Mouse (Mus musculus) cortical plate, adult 2 months (tissue): ENCODE data around the gene Eif4e. TPM values are rescaled to one million over a fixed set of nuclear protein-coding genes. Genes with fewer than 3 reads are reported as not detected.
A peak's percentile ranks its signal among the peaks of the same experiment; 100 is the strongest.

Experiments used
- H3K27ac ChIP-seq: fragments of 200-500 bp; 2 replicates; pipeline ENCODE4 v1.5.1; 2012; ENCODE audit warnings: low read length, control low read depth, inconsistent platforms; ENCODE audit not compliant: insufficient read depth
- H3K4me1 ChIP-seq: fragments of 200-500 bp; 2 replicates; pipeline ENCODE4 v1.6.1; 2011; ENCODE audit warnings: low read length; ENCODE audit not compliant: control insufficient read depth, insufficient read depth
- H3K4me3 ChIP-seq: fragments of 200-500 bp; 2 replicates; pipeline ENCODE4 v1.5.1; 2011; ENCODE audit warnings: mild to moderate bottlenecking, low read length, control low read depth; ENCODE audit not compliant: insufficient read depth
- CTCF ChIP-seq: fragments of 200-500 bp; IDR thresholded peaks from 2 replicates; pipeline ENCODE4 v1.5.1; 2011; ENCODE audit warnings: mild to moderate bottlenecking, control low read depth, low read length; ENCODE audit not compliant: insufficient read depth; ENCODE audit errors: extremely low read depth
- POLR2A ChIP-seq: fragments of 200-500 bp; IDR thresholded peaks from 2 replicates; pipeline ENCODE4 v1.6.1; 2011; ENCODE audit warnings: mild to moderate bottlenecking, low read length, control low read depth; ENCODE audit not compliant: insufficient read depth; ENCODE audit errors: extremely low read depth
- polyA plus RNA-seq: library from polyadenylated mRNA; depleted of rRNA; stranded (reverse); fragments of >200 nt; gene quantifications from 2 replicates; pipeline ENCODE4 v1.2.3, GENCODE M21; 2012

Gene Eif4e
- polyA plus RNA-seq, 1 experiment: 158 TPM

DNA sequence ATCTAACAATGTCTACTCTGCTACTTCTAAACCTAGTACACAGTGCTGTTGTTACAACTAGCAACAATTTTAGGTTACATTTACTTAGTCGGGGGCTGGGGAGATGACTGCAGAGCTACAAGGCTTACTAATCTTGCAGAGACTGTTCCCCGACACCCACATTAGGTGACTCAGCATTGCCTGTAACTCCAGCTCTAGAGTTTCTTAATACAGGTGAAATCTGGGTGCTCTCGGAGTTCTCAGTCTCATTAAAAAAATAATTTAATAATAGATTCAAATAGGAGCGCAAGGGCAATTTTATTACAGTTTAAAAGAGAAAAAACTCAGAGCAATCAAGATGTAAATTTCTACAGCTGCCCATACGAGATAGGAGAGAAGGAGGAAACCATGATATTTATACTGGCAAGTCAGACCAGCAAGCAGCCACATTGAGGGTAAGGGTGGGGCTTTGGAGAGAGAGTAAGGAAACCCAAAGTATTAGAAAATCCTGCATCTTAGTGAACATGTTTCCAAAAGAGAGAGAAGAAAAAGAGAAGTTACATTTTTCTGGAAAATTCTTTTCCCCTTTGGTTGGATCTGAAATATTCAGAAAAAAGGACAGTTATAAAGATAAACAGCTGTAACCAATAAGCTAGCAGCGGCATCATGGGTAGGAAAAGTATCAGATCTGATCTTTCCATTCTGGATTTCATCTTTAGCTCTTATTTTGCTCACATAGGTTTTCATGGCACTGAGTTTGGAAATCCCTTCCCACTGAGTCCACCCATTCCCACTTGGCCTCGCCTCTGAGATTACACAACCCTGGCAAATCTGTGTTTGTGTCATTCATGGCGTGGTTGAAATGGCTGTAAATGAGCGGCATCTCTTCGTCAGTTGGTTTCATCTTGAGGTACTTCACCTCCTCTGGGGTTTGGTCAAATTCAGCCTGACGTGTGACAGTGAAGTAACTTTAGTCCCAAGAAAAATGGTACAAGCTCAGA, 30.5 kb upstream of the Eif4e start:
- Histone ChIP-seq H3K4me3 (no peak overlapping the region), H3K27ac (no peak overlapping the region), H3K4me1 (no peaks in the 10 kb centered on the region)
- TF ChIP-seq POLR2A (no peak), CTCF (no peak)

DNA sequence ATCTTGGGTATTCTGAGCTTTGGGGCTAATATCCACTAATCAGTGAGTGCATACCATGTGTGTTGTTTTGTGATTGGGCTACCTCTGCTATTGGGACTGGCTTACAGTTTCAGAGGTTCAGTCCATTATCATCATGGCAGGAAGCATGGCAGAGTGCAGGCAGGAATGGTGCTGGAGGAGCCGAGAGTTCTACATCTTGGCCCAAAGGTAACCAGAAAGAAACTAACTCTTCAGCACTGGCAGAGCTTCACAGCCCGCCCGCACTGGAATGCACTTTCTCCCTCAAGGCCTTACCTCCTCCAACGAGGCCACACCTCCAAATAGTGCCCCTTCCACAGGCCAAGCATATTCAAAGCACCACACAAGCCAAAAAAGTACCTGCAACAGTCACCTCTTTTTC, 27.2 kb upstream of the Eif4e start:
- TF ChIP-seq CTCF (no peak), POLR2A (no peak)

DNA sequence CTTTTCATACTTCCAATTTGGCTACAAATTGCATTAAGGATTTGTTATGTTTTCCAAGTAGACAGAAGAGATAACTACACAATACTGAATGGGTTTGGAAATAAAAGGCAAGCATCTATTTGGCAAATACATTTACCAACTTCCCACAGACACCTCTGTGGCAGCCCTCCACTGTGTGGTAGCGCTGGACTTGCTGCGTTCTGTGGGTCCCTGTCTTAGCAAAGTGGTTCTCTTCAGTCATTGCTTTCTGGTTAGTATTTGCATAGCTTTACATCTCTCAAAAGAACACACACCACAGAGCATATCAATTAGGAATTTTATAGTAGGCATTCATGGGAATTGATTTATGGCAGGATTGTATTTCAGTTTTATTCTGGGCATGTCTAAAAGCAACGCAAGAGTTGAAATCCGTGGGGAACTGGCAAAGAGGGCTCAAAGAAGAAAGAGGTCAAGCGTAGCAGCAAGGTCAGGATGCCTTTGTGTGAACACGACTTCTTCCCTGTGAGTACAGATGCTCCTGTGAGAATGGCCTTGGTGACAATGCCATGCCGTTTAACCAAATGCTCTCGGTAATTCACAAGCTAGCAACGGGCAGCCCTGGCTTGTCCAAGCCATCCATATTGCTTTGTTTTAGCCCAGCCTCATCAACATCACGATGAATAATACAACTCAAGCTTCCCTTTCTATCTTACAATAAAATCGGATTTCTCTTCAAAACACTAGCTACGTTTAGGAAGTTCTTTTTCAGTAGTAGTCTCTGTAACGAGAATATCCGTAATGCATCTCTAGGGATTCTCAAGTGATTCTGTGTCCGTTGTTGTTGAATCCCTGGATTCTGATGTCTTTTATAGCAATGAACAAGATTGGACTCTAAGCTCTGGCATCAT, 25.9 kb upstream of the Eif4e start:
- TF ChIP-seq POLR2A: no peak
- TF ChIP-seq CTCF: no peak
- no peak overlapping the region for H3K27ac ChIP-seq
- H3K4me3 ChIP-seq: no peak overlapping the region
- H3K4me1 ChIP-seq: no peaks in the 10 kb centered on the region

More for the DNA sequence above, 27.2 kb upstream of the Eif4e start:
- H3K27ac ChIP-seq: no peak overlapping the region
- no peak overlapping the region for H3K4me3 ChIP-seq
- H3K4me1 ChIP-seq: no peaks in the 10 kb centered on the region

DNA sequence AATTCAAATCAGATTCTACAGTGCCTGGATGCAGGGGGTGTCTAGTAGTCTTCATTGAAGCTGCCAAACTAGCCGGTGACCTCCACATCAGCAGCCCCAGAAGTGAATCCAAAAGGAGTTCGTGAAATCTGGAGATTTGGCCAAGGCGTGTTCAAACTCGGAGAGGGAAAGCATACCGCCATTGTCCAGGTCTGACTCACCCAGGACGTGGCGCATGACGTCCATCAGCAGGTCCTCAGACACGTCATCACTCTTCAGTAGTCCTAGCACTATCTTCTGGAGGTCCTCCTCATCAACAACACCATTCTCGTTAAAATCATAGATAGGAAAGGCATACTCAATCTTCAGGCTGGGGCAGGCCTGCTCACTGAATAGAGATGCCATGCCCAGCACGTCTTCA, 22.2 kb upstream of the Eif4e start:
- Histone ChIP-seq H3K4me3 (no peak overlapping the region), H3K27ac (no peak overlapping the region), H3K4me1 (no peaks in the 10 kb centered on the region)
- TF ChIP-seq CTCF: no peak
- no peak for TF ChIP-seq POLR2A

DNA sequence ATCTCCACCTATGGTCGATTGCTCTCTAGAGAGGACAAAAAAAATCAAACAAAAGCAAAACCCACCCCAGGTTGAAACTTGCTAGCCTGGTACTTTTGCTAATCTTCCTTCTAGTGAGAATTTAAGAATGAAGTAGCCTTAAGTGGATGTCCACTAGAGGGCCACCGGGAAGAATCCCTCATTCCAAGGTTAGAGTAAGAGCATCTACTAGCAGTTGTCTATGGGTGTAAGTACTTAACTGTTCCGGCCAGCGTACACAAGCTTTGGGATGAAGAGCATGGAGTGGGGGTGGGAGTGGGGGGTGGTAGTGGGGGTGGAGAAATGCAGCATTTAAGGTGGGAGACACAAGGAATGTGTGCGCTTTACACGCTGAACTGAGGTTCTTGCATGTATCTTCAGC, 19.2 kb upstream of the Eif4e start:
- TF ChIP-seq POLR2A (no peak), CTCF (peak; percentile 24; the same call in 1 of the 2 replicates)
- Histone ChIP-seq H3K4me1 (no peaks in the 10 kb centered on the region), H3K4me3 (no peak overlapping the region), H3K27ac (no peak overlapping the region)

DNA sequence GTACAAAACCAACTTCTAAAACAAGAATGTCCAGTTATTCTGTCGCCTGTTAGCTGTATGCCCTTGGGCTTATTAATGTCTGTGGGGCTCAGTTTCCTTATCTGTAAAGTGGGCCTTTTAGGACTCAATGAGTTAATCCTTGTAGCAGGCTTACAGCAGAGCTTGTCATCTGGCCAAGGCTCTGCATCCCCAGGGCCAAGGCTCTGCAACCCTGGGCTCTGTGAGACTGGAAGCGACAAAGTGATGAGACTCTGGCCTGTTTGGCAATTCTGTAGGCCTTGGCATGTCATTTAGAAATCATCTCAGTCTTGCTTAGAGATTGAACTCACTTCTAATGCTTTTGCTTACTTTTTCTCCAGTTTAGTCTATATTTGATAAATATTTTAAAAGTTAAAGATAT, 16.4 kb upstream of the Eif4e start:
- Histone ChIP-seq H3K4me3 (no peak overlapping the region), H3K4me1 (no peaks in the 10 kb centered on the region), H3K27ac (no peak overlapping the region)
- TF ChIP-seq POLR2A: no peak

DNA sequence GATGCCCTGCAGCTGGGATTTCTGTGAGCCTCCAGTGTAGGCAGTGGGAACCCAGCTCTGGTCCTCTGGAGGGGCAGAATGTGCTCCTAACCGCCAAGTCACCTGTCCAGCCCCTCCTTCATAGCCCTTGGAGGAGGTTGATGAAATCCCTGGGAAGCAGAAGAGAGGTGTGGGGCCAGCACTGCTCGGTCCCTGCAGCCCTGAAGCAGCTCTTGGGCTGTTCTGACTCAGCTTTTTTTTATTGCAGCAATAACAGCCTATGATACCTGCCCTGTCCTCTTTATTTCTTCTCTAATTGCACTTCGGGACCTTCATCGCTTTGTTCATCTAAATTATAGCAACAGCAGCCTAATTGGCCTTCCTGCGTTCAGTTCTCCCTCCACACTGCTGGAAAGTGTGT, 15.5 kb upstream of the Eif4e start:
- H3K4me3 ChIP-seq: no peak overlapping the region
- no peaks in the 10 kb centered on the region for H3K4me1 ChIP-seq
- TF ChIP-seq CTCF: no peak
- TF ChIP-seq POLR2A: no peak
- H3K27ac ChIP-seq: no peak overlapping the region

DNA sequence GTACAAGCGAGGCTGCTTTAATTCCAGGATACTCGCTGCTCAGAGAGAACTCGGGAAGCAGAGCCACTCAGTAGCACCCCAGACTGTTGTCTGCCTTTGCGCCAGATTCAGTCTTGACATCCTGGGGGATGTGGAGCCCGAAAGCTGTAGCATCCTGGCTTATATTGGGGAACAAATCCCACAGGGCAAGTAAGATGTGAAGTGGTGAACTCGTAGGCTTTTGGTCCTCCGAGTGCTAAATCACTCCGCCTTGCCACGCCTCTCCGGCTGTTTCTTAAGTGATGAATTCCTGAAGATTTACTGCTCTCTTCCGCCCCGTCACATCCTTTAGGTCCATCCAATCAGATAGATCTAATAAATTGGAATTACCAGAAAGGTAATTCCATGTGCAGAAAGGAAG, 12.7 kb upstream of the Eif4e start:
- peak overlapping the region; percentile 20; the same call in 1 of the 2 replicates for H3K4me3 ChIP-seq
- H3K27ac ChIP-seq: no peak overlapping the region
- no peaks in the 10 kb centered on the region for H3K4me1 ChIP-seq
- TF ChIP-seq CTCF: no peak
- no peak for TF ChIP-seq POLR2A

DNA sequence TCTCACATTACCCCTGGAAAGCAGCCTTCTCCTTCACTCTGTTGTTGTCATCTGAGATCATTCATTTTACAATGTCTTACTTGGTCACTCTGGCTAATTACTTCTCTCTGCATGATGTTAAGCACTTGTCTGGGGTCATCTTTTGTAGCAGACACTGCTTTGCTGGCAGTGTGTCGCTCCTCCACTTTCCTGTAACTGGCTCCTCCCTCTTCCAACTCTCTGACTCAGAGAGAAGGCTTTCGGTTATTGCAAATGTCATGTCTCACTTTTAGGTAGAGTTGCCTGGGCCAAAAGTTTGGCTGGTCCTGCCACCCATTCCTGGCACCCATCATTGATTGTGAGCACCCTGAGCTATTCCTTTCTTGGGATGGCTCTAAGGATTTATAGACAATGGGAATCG, 11.2 kb upstream of the Eif4e start:
- TF ChIP-seq POLR2A: no peak
- TF ChIP-seq CTCF: no peak
- Histone ChIP-seq H3K27ac (no peak overlapping the region), H3K4me1 (no peaks in the 10 kb centered on the region), H3K4me3 (no peak overlapping the region)
